Mouse (Mus musculus): ENCODE data around the gene Sema3g.

- TF ChIP-seq ZMIZ1 (IDR thresholded peaks at IDR 0.05; ENCODE audit: low read depth, low read length) (no peak), SMC3 (IDR thresholded peaks at IDR 0.05; ENCODE audit: low read depth, low read length) (peak; percentile 84), NELFE (IDR thresholded peaks at IDR 0.05; ENCODE audit: low read depth, low read length) (no peak), CTCF (IDR thresholded peaks at IDR 0.05 in 2 of 3, conservative IDR thresholded peaks at IDR 0.05 in 1 of 3; ENCODE audit: control insufficient read depth in 1 of 3, insufficient read depth in 1 of 3, low read depth in 2 of 3, low read length in 3 of 3, poor library complexity in 1 of 3, severe bottlenecking in 1 of 3) (peak; percentile 63 to 90 (median 88)), POLR2A (IDR thresholded peaks at IDR 0.05; ENCODE audit: control insufficient read depth in 1 of 2, insufficient read depth in 1 of 2, low read depth in 1 of 2, low read length in 2 of 2, poor library complexity in 1 of 2) (no peak), TCF12 (IDR thresholded peaks at IDR 0.05; ENCODE audit: low read depth, low read length) (no peak), GATA1 (IDR thresholded peaks at IDR 0.05; ENCODE audit: low read depth, low read length) (no peak), ELF1 (IDR thresholded peaks at IDR 0.05; ENCODE audit: low read depth, low read length) (no peak), UBTF (IDR thresholded peaks at IDR 0.05; ENCODE audit: borderline replicate concordance, insufficient read depth, low read depth, low read length) (no peak), CHD2 (IDR thresholded peaks at IDR 0.05; ENCODE audit: low read length) (no peak), USF1 (IDR thresholded peaks at IDR 0.05; ENCODE audit: low read depth, low read length) (no peak), MAX (IDR thresholded peaks at IDR 0.05; ENCODE audit: low read length) (no peak)
These were observed 16.4 kb downstream of the Sema3g start for GRCm38 (mm10) chr14:31233996-31234591.
